Mouse (Mus musculus): Measurements from ENCODE around the gene Zfp583. TPM values are rescaled to one million over a fixed set of nuclear protein-coding genes. Genes with fewer than 3 reads are reported as not detected.

Zfp583 gene
- 1 to 10 TPM; 1.2 to 1.7 TPM for total RNA-seq (2023)

DNA sequence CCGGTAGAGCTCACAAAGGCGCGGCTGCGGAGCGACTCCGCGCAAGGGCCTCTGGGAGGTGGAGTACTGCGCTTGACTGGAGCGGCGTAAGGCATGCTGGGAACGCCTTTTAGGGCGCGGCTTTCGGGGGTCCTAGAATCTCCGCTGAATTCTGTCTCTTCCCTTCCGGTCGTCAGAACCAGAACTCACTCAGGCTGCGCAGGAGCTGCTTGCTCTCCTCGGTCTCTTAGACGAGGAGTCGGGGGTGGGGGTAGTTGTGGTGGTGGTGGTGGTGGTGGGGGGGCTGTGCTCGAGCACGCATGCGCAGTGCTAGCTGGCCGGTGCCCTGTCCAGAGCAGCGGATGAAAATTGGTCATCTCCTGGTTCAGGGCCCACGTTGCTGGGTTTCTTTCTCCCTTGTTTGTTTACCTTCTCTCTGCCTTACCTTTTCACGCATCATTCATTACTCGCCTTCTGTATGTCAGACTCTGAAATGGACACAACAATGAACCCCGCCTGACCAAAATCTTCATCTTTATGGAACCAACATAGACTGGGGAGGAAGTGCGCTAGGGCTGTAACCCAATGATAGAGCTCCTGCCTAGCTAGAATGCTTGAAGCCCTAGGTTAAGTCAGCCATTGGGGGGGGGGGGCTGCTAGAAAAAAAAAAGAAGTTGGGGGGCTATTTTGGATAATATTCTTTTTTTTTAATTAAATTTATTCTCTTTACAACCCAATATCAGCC is at the start of gene Zfp583:
Zfp583 (minus strand) TSS at position 53 of the 724 bp plus-strand sequence.

DNA sequence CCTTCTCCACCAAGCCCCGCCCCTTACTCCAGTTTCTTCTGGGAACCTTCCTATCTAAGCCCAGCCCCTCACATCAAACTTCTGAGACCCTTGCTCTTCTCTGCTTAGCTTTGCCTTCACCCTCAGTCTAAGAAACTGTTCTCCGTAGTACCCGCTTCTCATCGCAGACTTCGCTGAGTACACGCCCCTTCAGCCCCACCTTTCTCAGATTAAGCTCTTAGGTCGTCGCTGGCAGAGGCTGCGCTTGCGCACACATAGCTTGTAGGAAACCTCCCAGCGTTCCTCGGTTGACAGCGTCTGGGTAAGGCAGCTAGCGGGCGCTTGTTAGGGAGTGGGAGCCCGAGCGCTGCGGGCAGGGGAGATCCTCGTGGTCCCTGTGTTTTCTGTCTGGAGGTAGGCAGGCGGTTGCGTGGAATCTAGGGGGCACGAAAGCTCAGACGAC is 32.0 kb upstream of the Zfp583 start, which contains the start of gene Zfp78:
Zfp78 (plus strand) TSS at position 234 of the 442 bp plus-strand sequence.

DNA sequence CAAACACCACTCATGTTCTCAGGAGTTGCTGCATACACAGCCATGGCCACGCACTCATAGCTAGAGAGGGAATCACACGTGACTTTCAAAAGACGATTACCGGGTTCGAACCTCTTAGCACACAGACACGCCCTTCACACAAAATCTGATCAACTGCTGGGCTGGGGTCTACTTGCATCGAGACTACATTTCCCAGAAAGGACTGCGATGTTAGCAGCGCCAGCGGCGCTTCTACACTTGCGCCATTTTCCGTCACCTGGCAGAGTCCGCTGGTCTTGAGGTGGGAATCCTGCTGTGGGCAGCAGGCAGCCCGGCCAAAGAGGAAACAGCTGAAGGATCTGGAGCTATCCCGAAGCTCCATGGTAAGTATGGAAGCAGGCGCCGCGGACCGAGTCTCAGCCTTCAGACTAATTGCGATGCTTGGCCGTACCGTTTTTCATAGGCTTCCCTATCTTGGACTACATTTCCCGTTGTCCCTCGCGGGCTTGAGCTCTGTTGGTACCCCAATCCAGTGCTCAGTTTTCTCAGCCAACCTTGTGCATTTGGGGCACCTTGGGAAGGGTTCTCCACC is 12.5 kb upstream of the Zfp583 start, which contains the start of gene Gm3854:
Gm3854 (plus strand) TSS at position 259 of the 571 bp plus-strand sequence.

DNA sequence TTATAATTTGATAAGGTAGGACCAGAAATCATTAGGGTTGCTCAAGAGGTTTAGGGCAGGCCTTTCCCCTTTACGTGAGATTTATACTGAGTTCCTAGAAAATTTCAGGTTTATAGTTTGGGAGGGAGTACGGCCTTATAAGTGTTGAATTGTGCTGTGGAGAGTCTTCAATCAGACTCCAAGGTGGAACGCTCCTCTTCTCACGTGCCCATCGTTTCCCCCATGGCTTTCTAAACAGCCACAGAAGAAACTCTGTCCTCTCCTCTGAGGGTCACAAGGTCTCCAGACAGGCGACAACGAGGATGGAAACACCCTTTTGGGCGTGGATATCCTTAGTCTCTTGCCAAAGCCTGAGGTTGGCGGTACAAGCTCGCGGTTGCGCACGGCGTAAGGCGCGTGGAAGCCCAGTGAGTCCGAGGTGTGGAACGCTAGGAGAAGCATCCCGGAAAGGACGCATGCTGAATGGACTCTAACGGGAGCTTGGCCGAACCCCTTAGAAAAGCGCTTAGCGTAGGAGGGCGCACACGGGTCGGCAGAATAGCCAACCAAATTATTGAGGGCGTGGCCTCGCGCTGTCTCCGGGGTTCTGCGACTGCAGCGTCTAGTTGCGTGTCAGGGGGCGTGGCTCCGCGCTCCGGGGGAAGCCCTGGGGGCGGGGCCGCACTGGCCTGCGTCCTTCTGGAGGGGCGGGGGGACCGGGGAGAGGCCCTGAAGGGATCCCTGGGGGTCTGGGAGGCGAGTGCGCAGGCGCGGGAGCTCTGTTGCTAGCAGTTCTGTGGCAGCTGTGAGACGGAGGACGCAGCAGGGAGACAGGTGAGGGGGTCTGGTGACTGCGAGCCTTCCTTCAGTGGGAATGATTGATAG is 45.0 kb downstream of the Zfp583 start, which contains the start of gene Zfp667:
Zfp667 (plus strand) TSS at position 738 of the 864 bp plus-strand sequence.

Other genes with a start within 250 kb of the Zfp583 start
- gene Zfp787, start 175.3 kb downstream of the Zfp583 start, total RNA-seq (2023): 10 to 100 TPM; 39.7 to 41.2 TPM
- 10 to 100 TPM; 28.4 TPM for gene Zfp444, start 159.1 kb downstream of the Zfp583 start, total RNA-seq (2023)
- gene Galp, start 134.2 kb downstream of the Zfp583 start, total RNA-seq (2023): not detected
- gene Zscan5b, start 109.0 kb downstream of the Zfp583 start, total RNA-seq (2023): not detected
- not detected for gene Epp13, start 78.6 kb downstream of the Zfp583 start, total RNA-seq (2023)
- gene Zfp667, start 44.7 kb downstream of the Zfp583 start, total RNA-seq (2023): 1 to 10 TPM; 5.9 to 6.6 TPM
- gene Gm3854, start 12.5 kb upstream of the Zfp583 start, total RNA-seq (2023): 1 to 10 TPM in 1 of 2 experiments, under 1 TPM in 1; 0.92 to 1.2 TPM
- gene Zfp78, start 32.0 kb upstream of the Zfp583 start, total RNA-seq (2023): 1 to 10 TPM; 3.6 to 4.5 TPM
- 1 to 10 TPM; 6.6 to 9.7 TPM for gene Zfp28, start 52.0 kb upstream of the Zfp583 start, total RNA-seq (2023)
- not detected for gene Smim17, start 67.4 kb upstream of the Zfp583 start, total RNA-seq (2023)
- not detected for gene Gm20715, start 79.0 kb upstream of the Zfp583 start, total RNA-seq (2023)
- not detected for gene Olfr1344, start 107.4 kb upstream of the Zfp583 start, total RNA-seq (2023)
- gene Olfr1336, start 124.9 kb upstream of the Zfp583 start, total RNA-seq (2023): not detected
- not detected for gene Olfr1346, start 135.8 kb upstream of the Zfp583 start, total RNA-seq (2023)
- gene Olfr5, start 155.7 kb upstream of the Zfp583 start, total RNA-seq (2023): not detected
- not detected for gene Olfr1347, start 168.5 kb upstream of the Zfp583 start, total RNA-seq (2023)
- gene Olfr1348, start 177.5 kb upstream of the Zfp583 start, total RNA-seq (2023): not detected
- gene Olfr1349, start 191.7 kb upstream of the Zfp583 start, total RNA-seq (2023): not detected
- not detected for gene Olfr1350, start 233.6 kb upstream of the Zfp583 start, total RNA-seq (2023)